Mouse (Mus musculus): ENCODE measurements around the gene Paqr8. TPM values are rescaled to one million over a fixed set of nuclear protein-coding genes. Genes with fewer than 3 reads are reported as not detected.

Gene Paqr8
- polyA plus RNA-seq, 1 experiment from 2014 or later: 4.4 TPM

DNA sequence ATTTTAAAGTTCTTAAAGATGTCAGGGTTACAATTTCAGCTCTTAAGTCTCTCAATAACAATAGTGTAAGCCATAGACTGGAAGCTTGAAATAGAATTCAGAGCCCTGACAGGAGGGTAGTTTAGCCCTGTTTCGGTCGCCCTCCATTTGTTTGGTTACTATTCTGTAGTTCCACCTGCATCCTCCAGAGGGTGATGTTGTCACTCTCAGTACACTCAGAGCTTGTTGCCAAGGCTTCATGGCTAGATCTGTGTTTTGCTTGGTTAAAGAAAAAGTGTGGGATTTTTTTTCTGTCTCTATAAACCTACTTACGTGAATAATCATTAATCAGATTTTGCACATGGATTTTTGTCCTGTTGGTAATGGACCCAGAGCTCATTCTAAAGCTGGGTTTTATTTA is 48.6 kb downstream of the Paqr8 start:
- Histone ChIP-seq H3K27ac (ENCODE audit: low read length) (no peak overlapping the region), H3K4me3 (ENCODE audit: low read length) (no peak overlapping the region), H3K27me3 (ENCODE audit: control insufficient read depth, insufficient read depth, low read depth, low read length) (no peaks in the 10 kb centered on the region), H3K36me3 (ENCODE audit: control insufficient read depth, insufficient read depth, low read length) (peaks cover 2% of the 10 kb centered on the region; the same call in 1 of the 2 replicates), H3K4me1 (replicated peaks; ENCODE audit: control insufficient read depth, insufficient read depth, low read length) (no peaks in the 10 kb centered on the region), H3K9ac (ENCODE audit: low read length) (no peak overlapping the region), H3K9me3 (ENCODE audit: control insufficient read depth, low read length) (no peaks in the 10 kb centered on the region; the same call in 1 of the 2 replicates), H3K4me2 (ENCODE audit: low read depth, low read length) (no peak overlapping the region)
- ATAC-seq (ENCODE audit: low read depth): peak; percentile 48; the same call in 1 of the 2 replicates
- WGBS: 22% methylated on average over 3 of the region's 3 CpGs

- ATAC-seq (ENCODE audit: low read depth): peak; percentile 96
- Histone ChIP-seq H3K36me3 (ENCODE audit: control insufficient read depth, insufficient read depth, low read length) (0 out of 2 replicates have a peak, but pooled peaks cover 2% of the 10 kb centered on the region), H3K9ac (ENCODE audit: low read length) (0 out of 2 replicates have a peak overlapping the region, but pooled peaks have one; percentile 39), H3K27me3 (ENCODE audit: control insufficient read depth, insufficient read depth, low read depth, low read length) (no peaks in the 10 kb centered on the region), H3K4me1 (replicated peaks; ENCODE audit: control insufficient read depth, insufficient read depth, low read length) (no peaks in the 10 kb centered on the region), H3K4me3 (ENCODE audit: low read length) (no peak overlapping the region; the same call in 1 of the 2 replicates), H3K27ac (ENCODE audit: low read length) (peak overlapping the region; percentile 51; the same call in 1 of the 2 replicates), H3K9me3 (ENCODE audit: control insufficient read depth, low read length) (no peaks in the 10 kb centered on the region; the same call in 1 of the 2 replicates), H3K4me2 (ENCODE audit: low read depth, low read length) (peak overlapping the region; percentile 35; the same call in 1 of the 2 replicates)
- 39% methylated on average over 16 of the region's 16 CpGs for WGBS
Observed at GRCm38 (mm10) chr1:20940151-20940550, 49.7 kb downstream of the Paqr8 start.

DNA sequence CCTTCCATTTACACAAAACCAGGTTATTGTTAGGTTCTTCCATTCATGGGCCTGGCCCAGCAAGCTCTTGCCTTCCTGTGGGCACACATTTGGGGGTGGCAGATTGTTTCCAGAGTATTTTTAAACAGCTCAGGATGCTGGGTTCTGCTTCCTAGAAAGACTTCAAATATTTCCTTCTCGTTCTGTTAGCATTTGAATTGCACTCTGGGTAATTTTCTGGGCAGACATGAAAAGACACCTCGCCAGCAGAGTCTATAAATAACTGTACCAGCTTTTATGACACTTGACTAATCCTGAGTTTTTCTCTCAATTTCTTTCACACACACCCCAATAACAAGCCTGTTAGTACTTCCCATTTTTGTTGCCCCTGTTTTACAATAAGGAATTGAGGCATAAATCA is 50.9 kb downstream of the Paqr8 start:
- WGBS: 42% methylated on average over 2 of the region's 2 CpGs
- ATAC-seq (ENCODE audit: low read depth): no peak
- Histone ChIP-seq H3K4me2 (ENCODE audit: low read depth, low read length) (no peak overlapping the region), H3K4me1 (replicated peaks; ENCODE audit: control insufficient read depth, insufficient read depth, low read length) (no peaks in the 10 kb centered on the region), H3K9me3 (ENCODE audit: control insufficient read depth, low read length) (no peaks in the 10 kb centered on the region; the same call in 1 of the 2 replicates), H3K27ac (ENCODE audit: low read length) (no peak overlapping the region), H3K4me3 (ENCODE audit: low read length) (no peak overlapping the region), H3K9ac (ENCODE audit: low read length) (no peak overlapping the region), H3K36me3 (ENCODE audit: control insufficient read depth, insufficient read depth, low read length) (no peaks in the 10 kb centered on the region), H3K27me3 (ENCODE audit: control insufficient read depth, insufficient read depth, low read depth, low read length) (no peaks in the 10 kb centered on the region)

GRCm38 (mm10) chr1:20941857-20942256 is 51.5 kb downstream of the Paqr8 start:
- H3K4me2 ChIP-seq (ENCODE audit: low read depth, low read length): no peak overlapping the region
- no peak overlapping the region for H3K27ac ChIP-seq (ENCODE audit: low read length)
- no peak for ATAC-seq (ENCODE audit: low read depth)
- no peaks in the 10 kb centered on the region for H3K27me3 ChIP-seq (ENCODE audit: control insufficient read depth, insufficient read depth, low read depth, low read length)
- 79% methylated on average over 7 of the region's 7 CpGs for WGBS
- H3K36me3 ChIP-seq (ENCODE audit: control insufficient read depth, insufficient read depth, low read length): no peaks in the 10 kb centered on the region
- no peak overlapping the region for H3K4me3 ChIP-seq (ENCODE audit: low read length)
- H3K4me1 ChIP-seq (replicated peaks; ENCODE audit: control insufficient read depth, insufficient read depth, low read length): no peaks in the 10 kb centered on the region
- H3K9me3 ChIP-seq (ENCODE audit: control insufficient read depth, low read length): no peaks in the 10 kb centered on the region; the same call in 1 of the 2 replicates
- no peak overlapping the region for H3K9ac ChIP-seq (ENCODE audit: low read length)

DNA sequence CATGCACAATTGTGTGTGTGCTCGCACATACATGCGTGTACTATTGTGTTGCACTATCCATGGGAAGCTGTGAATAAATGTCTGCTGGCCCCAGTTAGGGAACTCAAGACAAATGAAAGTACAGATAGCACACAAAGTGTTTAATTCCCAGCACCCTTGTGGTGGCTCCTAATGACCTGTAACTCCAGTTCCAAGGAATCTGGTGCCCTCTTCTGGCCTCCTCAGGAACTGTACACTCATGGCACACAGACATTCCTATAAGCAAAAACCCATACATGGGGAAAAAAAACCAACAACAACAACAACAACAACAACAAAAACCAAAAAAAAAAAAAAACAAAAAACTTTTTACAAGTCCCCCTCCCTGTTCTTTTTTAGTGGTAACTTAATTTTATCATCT is 52.6 kb downstream of the Paqr8 start:
- Histone ChIP-seq H3K36me3 (ENCODE audit: control insufficient read depth, insufficient read depth, low read length) (no peaks in the 10 kb centered on the region), H3K4me3 (ENCODE audit: low read length) (no peak overlapping the region), H3K9me3 (ENCODE audit: control insufficient read depth, low read length) (no peaks in the 10 kb centered on the region; the same call in 1 of the 2 replicates), H3K9ac (ENCODE audit: low read length) (no peak overlapping the region), H3K4me1 (replicated peaks; ENCODE audit: control insufficient read depth, insufficient read depth, low read length) (no peaks in the 10 kb centered on the region), H3K27me3 (ENCODE audit: control insufficient read depth, insufficient read depth, low read depth, low read length) (no peaks in the 10 kb centered on the region), H3K27ac (ENCODE audit: low read length) (no peak overlapping the region), H3K4me2 (ENCODE audit: low read depth, low read length) (no peak overlapping the region)
- WGBS: 96% methylated on average over 2 of the region's 2 CpGs
- ATAC-seq (ENCODE audit: low read depth): no peak

- Histone ChIP-seq H3K4me3 (ENCODE audit: low read length) (peak within 1 kb of the TSS; percentile 62), H3K4me1 (replicated peaks; ENCODE audit: control insufficient read depth, insufficient read depth, low read length) (0 out of 2 replicates have a peak, but pooled peaks cover 3% of the 10 kb centered on the region), H3K27ac (ENCODE audit: low read length) (peak within 1 kb of the TSS; percentile 28), H3K9me3 (ENCODE audit: control insufficient read depth, low read length) (no peaks in the 10 kb centered on the region), H3K36me3 (ENCODE audit: control insufficient read depth, insufficient read depth, low read length) (no peaks in the 10 kb centered on the region), H3K9ac (ENCODE audit: low read length) (peak within 1 kb of the TSS; percentile 62), H3K27me3 (ENCODE audit: control insufficient read depth, insufficient read depth, low read depth, low read length) (no peaks in the 10 kb centered on the region), H3K4me2 (ENCODE audit: low read depth, low read length) (peak within 1 kb of the TSS; percentile 69)
- peak; percentile 98 for ATAC-seq (ENCODE audit: low read depth)
- WGBS: 1% methylated on average over 23 of the region's 23 CpGs
Observed at GRCm38 (mm10) chr1:20951300-20951763, 60.9 kb downstream of the Paqr8 start, which contains the start of gene Efhc1. TSS of gene Efhc1 (plus strand) at chr1:20951626.

- Histone ChIP-seq H3K9me3 (ENCODE audit: control insufficient read depth, low read length) (no peaks in the 10 kb centered on the region), H3K9ac (ENCODE audit: low read length) (peak overlapping the region; percentile 62), H3K27ac (ENCODE audit: low read length) (0 out of 2 replicates have a peak overlapping the region, but pooled peaks have one; percentile 12), H3K27me3 (ENCODE audit: control insufficient read depth, insufficient read depth, low read depth, low read length) (no peaks in the 10 kb centered on the region), H3K4me3 (ENCODE audit: low read length) (peak overlapping the region; percentile 62), H3K4me1 (replicated peaks; ENCODE audit: control insufficient read depth, insufficient read depth, low read length) (0 out of 2 replicates have a peak, but pooled peaks cover 3% of the 10 kb centered on the region), H3K36me3 (ENCODE audit: control insufficient read depth, insufficient read depth, low read length) (no peaks in the 10 kb centered on the region), H3K4me2 (ENCODE audit: low read depth, low read length) (peak overlapping the region; percentile 69)
- no peak; the same call in 1 of the 2 replicates for ATAC-seq (ENCODE audit: low read depth)
- WGBS: 5% methylated on average over 16 of the region's 16 CpGs
Observed at GRCm38 (mm10) chr1:20951799-20952198, 61.4 kb downstream of the Paqr8 start.

- 0 out of 2 replicates have a peak, but pooled peaks cover 3% of the 10 kb centered on the region for H3K4me1 ChIP-seq (replicated peaks; ENCODE audit: control insufficient read depth, insufficient read depth, low read length)
- H3K9ac ChIP-seq (ENCODE audit: low read length): no peak overlapping the region
- no peak overlapping the region for H3K4me3 ChIP-seq (ENCODE audit: low read length)
- H3K27ac ChIP-seq (ENCODE audit: low read length): no peak overlapping the region
- WGBS: 90% methylated on average over 3 of the region's 3 CpGs
- no peak for ATAC-seq (ENCODE audit: low read depth)
- H3K4me2 ChIP-seq (ENCODE audit: low read depth, low read length): no peak overlapping the region
- H3K36me3 ChIP-seq (ENCODE audit: control insufficient read depth, insufficient read depth, low read length): no peaks in the 10 kb centered on the region
- H3K27me3 ChIP-seq (ENCODE audit: control insufficient read depth, insufficient read depth, low read depth, low read length): no peaks in the 10 kb centered on the region
- no peaks in the 10 kb centered on the region for H3K9me3 ChIP-seq (ENCODE audit: control insufficient read depth, low read length)
Observed at GRCm38 (mm10) chr1:20954876-20955275, 64.5 kb downstream of the Paqr8 start.

- H3K36me3 ChIP-seq (ENCODE audit: control insufficient read depth, insufficient read depth, low read length): no peaks in the 10 kb centered on the region
- H3K27me3 ChIP-seq (ENCODE audit: control insufficient read depth, insufficient read depth, low read depth, low read length): no peaks in the 10 kb centered on the region
- H3K4me3 ChIP-seq (ENCODE audit: low read length): no peak overlapping the region
- H3K27ac ChIP-seq (ENCODE audit: low read length): no peak overlapping the region
- ATAC-seq (ENCODE audit: low read depth): no peak
- no peaks in the 10 kb centered on the region for H3K9me3 ChIP-seq (ENCODE audit: control insufficient read depth, low read length)
- 75% methylated on average over 2 of the region's 2 CpGs for WGBS
- H3K9ac ChIP-seq (ENCODE audit: low read length): no peak overlapping the region
- H3K4me1 ChIP-seq (replicated peaks; ENCODE audit: control insufficient read depth, insufficient read depth, low read length): no peaks in the 10 kb centered on the region
- no peak overlapping the region for H3K4me2 ChIP-seq (ENCODE audit: low read depth, low read length)
Observed at GRCm38 (mm10) chr1:20969642-20970041, 79.2 kb downstream of the Paqr8 start.

All from lung, embryonic 16.5 days (tissue).